Mouse (Mus musculus) retina, postnatal 7 days (tissue): ENCODE data around the gene Scnn1a.

Experiments used
- DNase-seq: peaks from one replicate; pipeline ENCODE4 v3.0.0-alpha.2; 2012; ENCODE audit warnings: low read depth, low spot score

Scnn1a gene

GRCm38 (mm10) chr6:125361467-125362291, 41.2 kb downstream of the Scnn1a start:
- no peak for DNase-seq

DNA sequence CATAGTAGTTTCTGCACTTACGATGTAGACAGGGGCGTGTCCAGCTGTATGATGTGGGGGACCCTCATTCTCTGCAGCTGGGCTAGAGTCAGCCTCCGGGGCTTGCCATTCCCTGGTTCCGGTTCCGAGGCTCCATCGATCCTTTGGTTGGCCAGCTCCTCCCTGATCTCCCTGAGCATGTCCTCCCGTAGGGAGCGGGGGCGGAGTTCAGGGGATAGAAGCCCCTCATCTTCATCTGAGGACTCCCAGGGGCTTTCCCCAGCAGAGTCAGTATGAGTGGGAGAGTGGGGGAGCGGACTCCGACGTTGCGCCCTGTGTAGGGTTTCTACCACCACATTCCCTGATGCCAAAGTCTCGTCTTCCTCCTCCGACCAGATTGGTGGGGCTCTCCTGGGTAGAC, 42.6 kb downstream of the Scnn1a start:
- DNase-seq: no peak

GRCm38 (mm10) chr6:125363451-125364242, 43.2 kb downstream of the Scnn1a start:
- no peak for DNase-seq

GRCm38 (mm10) chr6:125364448-125364847, 44.0 kb downstream of the Scnn1a start:
- no peak for DNase-seq

GRCm38 (mm10) chr6:125365522-125365921, 45.1 kb downstream of the Scnn1a start:
- DNase-seq: no peak

GRCm38 (mm10) chr6:125366133-125366532, 45.7 kb downstream of the Scnn1a start:
- no peak for DNase-seq

DNA sequence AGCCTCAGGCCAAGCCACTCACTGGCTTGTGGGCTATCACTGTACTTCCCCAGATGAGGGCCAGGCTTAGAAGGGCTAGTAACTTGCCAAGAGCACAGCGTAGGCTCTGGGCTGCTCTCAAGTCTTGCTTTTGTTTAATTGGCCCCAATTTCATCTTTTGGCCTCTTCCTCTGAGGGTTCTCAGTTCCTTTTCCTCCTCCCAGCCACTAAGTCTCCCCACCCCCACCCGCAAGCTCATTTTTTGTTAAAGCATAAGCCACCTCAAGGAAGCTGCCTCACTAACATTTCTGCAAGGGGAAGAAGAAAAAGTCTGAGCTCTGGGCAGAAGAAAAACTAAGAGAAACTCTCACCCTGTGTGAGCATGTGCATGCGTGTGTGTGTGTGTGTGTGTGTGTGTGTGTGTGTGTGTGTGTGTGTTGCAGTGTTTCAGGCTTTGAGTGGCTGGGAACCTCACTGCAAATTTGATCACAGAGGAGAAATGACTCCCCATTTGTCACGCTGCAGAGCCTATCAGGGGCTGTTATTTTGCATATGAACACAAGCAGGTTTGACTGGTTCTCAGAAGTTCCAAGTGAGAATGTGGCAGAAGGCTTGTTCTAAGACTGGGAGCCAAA, 47.4 kb downstream of the Scnn1a start:
- no peak for DNase-seq

- no peak for DNase-seq
Measured at GRCm38 (mm10) chr6:125377042-125377441, 56.6 kb downstream of the Scnn1a start.

DNA sequence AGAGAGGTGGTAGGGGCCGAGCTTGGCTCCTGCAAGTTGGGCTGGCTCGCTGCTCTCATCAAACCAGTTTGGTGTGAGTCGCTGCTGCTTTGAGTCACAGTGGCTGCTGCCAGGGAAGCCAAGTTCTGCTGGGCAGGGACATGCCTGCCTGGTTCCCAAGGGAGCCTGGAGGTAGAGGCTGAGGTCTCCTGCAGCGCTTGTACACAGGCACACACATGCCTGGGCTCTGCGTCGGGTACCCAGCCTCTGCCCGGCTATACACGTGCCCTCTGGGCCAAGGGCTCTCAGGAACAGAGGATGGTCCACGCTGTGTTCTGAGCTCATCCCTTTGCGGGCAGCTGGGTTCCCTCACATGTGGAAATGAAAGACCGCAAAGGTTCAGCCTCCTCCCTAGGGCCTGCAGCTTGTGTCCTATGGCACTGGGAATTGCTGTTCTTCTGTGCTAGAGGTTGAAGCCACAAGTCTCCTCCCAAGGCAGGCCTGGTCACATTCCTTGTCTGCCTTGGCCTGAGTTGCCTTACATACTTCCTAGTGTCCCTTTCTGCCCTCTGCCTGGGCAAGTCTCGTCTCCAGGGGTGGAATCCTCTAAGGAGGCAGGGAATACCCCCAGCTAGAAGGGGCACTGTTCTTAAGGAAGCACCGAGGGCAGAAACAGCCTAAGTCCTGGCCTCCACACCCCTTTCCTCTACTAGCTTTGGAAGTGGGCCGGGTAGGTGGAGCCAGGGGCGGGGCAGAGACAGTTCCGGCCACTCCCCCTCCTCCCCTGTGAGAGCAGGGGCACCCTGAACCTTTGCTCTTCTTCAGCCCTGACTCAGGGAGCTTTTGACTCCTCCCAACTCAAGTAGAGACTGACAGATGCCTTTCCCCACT, 57.4 kb downstream of the Scnn1a start:
- DNase-seq: no peak

DNA sequence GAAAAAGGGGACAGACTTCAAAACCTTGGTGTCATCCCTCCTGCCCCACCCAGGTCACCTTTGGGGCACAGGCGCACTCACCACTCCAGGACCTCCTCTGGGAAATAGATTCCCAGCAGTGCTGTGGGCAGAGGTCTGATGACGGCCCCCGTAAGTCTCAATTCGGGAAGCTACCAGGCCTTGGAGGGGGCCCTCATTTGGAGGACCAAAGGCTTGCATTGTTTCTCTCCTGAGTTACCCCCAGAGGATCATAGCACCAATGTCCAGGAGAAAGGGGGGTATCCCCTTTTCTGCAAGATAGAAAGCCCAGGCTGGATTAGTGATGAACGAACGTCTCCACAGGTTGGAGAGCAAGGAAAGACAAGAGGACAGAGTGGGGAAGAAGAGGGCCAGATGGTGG, 58.2 kb downstream of the Scnn1a start:
- DNase-seq: no peak

GRCm38 (mm10) chr6:125379781-125380180, 59.3 kb downstream of the Scnn1a start:
- DNase-seq: no peak

DNA sequence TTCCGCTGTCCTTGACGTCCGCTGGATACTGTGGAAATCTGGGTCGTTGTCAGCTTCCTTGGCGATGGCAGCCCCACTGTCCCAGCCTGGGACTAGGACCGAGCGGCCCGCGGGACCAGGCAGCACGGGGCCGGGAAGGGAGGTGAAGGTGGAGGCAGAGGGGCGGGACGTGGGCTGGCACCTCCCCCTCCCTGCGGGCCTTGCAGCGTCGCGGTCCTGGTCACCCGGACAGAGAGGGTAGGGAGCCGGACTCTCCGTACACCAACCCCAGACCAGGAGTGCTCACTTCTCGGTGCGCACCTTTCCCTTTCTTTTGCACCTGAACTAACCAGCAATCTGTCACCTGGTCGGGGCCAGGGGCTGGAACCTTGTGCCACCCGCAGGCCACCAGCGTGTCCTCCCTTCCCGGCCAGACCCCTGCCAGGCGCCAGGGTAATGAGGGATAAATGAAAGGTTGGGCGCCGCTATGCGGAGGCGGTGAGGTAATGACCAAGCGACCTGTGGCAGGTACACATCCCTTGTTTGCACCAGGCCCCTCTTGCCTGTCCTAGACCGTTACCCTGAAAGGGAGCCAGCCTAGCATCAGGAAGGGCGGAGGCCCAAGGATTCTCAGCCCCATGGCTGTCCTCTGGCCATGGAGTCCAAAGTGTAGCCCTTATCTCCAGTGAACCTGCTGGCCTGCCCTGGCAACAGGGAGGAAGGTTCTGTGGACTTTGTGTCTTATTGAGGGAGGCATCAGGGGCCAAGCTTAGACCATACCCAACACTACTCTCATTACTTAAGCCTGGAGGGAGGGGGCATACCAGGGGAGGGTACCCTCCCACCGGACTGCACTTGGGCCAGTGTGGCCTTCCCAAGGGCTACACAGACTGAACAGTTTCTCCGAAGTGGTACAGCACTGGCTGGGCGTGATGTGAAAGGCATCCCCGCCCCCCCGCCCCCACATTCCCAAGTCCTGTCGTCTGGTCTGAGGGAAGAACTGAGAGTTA, 60.2 kb downstream of the Scnn1a start, which contains the start of gene Plekhg6:
Plekhg6 (minus strand) TSS at position 422 of the 989 bp plus-strand sequence.
- DNase-seq: no peak

GRCm38 (mm10) chr6:125382024-125382423, 61.6 kb downstream of the Scnn1a start:
- no peak for DNase-seq

DNA sequence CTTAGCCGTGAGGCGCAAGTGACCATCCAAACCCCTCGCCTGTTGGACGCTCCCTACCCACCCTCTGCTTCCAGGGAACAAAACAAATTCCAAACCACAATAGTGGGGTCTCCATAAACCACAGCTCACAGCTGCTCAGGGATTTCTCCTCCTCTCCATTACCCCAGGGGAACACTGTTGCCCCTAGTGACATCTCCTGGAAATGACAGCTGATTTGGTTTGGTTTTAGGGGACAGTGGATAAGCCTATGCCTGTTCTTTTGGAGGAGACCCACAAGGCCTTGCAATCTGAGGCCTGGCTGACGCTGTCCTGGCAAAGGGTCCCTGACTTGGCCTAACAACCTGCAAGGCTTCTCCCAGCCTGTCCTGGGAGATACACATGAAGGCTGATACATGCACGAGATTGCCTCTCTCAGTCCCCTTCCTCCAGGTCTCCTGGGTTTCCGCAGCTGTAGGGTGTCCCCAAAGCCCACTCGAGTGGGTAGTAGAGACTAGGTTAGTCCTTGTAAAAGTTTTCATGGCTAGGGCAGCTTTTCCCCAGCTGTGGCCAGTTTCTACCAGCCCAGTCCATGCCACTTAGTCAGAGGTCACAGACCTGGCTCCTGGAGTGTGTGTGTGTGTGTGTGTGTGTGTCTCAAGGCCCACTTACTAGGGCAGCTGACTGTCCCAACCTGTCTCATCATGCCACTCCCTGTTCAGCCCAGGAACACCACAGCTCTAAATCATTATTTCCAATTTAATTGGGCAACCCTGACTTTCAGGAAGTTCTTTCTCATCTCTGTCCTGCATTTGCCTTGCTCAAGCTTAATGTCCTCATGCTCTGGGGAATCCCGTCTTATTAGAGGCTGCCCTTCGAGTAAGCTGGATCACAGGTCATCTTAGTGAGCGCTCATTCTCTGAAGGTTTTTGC, 64.9 kb downstream of the Scnn1a start:
- DNase-seq: no peak

GRCm38 (mm10) chr6:125386080-125386479, 65.6 kb downstream of the Scnn1a start:
- DNase-seq: no peak

- DNase-seq: no peak
Measured at GRCm38 (mm10) chr6:125389853-125390252, 69.4 kb downstream of the Scnn1a start.
